Mouse (Mus musculus) ES-E14 (cell line): ENCODE measurements at regions not wholly inside any gene's neighbourhood (a gene's known extent, or its start where the extent isn't known, plus 50 kb on each side); places are given as distances from the start of the nearest gene placed in this dataset.

ENCODE experiments used
- DNase-seq: peaks from one replicate; pipeline ENCODE4 v3.0.0-alpha.2; 2013; ENCODE audit warnings: low read depth, low spot score
- H3K27ac ChIP-seq: 2 replicates; pipeline ENCODE4 v1.5.1; 2012; ENCODE audit warnings: low read depth, mild to moderate bottlenecking, low read length, moderate library complexity, mixed read lengths; ENCODE audit not compliant: poor library complexity, insufficient read depth, severe bottlenecking
- H3K36me3 ChIP-seq: 2 replicates; pipeline ENCODE4 v1.6.1; 2012; ENCODE audit warnings: mild to moderate bottlenecking, low read length, moderate library complexity, mixed read lengths; ENCODE audit not compliant: control insufficient read depth, poor library complexity, insufficient read depth, severe bottlenecking
- H3K4me1 ChIP-seq, 2 experiments: fragments of 150-350 bp in 1 of 2; sonication (generic) in 1 of 2; 2 replicates each; pipeline ENCODE4 v1.6.1; 2012; ENCODE audit warnings: low read length in 2 of 2, mild to moderate bottlenecking in 1 of 2, mixed read lengths in 1 of 2; ENCODE audit not compliant: control insufficient read depth in 2 of 2, insufficient read depth in 2 of 2, poor library complexity in 1 of 2
- H3K4me3 ChIP-seq, 2 experiments: fragments of 150-350 bp in 1 of 2; sonication (generic) in 1 of 2; 2 replicates each; pipeline ENCODE4 v1.5.1; 2012; ENCODE audit warnings: low read length in 2 of 2, low read depth in 1 of 2, mild to moderate bottlenecking in 1 of 2, mixed read lengths in 1 of 2; ENCODE audit not compliant: insufficient read depth in 1 of 2, poor library complexity in 1 of 2, severe bottlenecking in 1 of 2
- H3K9ac ChIP-seq: 2 replicates; pipeline ENCODE4 v1.6.1; 2012; ENCODE audit warnings: low read depth, mild to moderate bottlenecking, low read length, mixed read lengths; ENCODE audit not compliant: poor library complexity, insufficient read depth, severe bottlenecking
- H3K9me3 ChIP-seq: fragments of 150-350 bp; sonication (generic); 2 replicates; pipeline ENCODE4 v1.6.1; 2012; ENCODE audit warnings: low read depth, mild to moderate bottlenecking, low read length; ENCODE audit not compliant: control insufficient read depth, insufficient read depth
- CHD2 ChIP-seq: IDR thresholded peaks from 2 replicates; pipeline ENCODE4 v1.6.1; 2014; ENCODE audit warnings: mild to moderate bottlenecking, low read depth, low read length, inconsistent platforms
- HCFC1 ChIP-seq: IDR thresholded peaks from 2 replicates; pipeline ENCODE4 v1.6.1; 2012; ENCODE audit warnings: low read length, inconsistent platforms, borderline replicate concordance; ENCODE audit not compliant: insufficient read depth
- MAFK ChIP-seq: IDR thresholded peaks from 2 replicates; pipeline ENCODE4 v1.6.1; 2014; ENCODE audit warnings: mild to moderate bottlenecking, low read depth, low read length, inconsistent platforms; ENCODE audit not compliant: insufficient read depth
- ZC3H11A ChIP-seq: IDR thresholded peaks from 2 replicates; pipeline ENCODE4 v1.6.1; 2012; ENCODE audit warnings: low read depth, mild to moderate bottlenecking, inconsistent platforms, low read length, borderline replicate concordance
- ZNF384 ChIP-seq: IDR thresholded peaks from 2 replicates; pipeline ENCODE4 v1.6.1; 2012; ENCODE audit warnings: low read depth, low read length, inconsistent platforms
- in situ Hi-C, 2 experiments: fragments of 600-800 bp; cut with MboI; formaldehyde crosslinking; loops; one replicate each; pipeline ENCODE4 v1.15.1; 2025; ENCODE audit warnings: low sequenced_read_pairs in 2 of 2, inconsistent platforms in 1 of 2; ENCODE audit not compliant: unreplicated experiment in 2 of 2

DNA sequence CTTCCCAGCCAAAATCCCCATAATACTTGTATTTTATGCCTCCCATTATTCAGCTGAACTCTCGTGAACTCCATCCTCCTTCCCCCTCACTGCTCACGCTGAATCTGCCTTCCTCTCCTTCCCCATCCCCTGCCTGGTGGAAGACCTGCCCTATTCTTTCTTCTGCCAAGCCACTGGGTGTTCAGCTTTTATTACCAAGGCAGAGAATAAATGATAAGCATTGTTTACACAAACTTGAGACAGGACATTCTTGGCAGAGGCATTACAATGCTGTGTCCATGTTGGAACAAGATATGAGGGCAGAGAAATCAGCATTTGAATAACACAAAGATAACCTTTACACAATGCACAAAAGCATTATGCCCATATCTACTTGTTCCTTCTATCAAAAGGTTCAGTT, 80.2 kb downstream of the Dhrs2 start:
- H3K27ac ChIP-seq = no peak overlapping the region
- no peak for DNase-seq
- no peak overlapping the region for H3K4me3 ChIP-seq
- no peaks in the 10 kb centered on the region for H3K36me3 ChIP-seq
- no peak for TF ChIP-seq CHD2
- no peak for TF ChIP-seq ZNF384
- TF ChIP-seq MAFK = no peak
- TF ChIP-seq HCFC1 = no peak
- TF ChIP-seq ZC3H11A = no peak
- in situ Hi-C loops = no loop called here
- H3K9ac ChIP-seq = no peak overlapping the region
- no peaks in the 10 kb centered on the region for H3K9me3 ChIP-seq
- no peaks in the 10 kb centered on the region for H3K4me1 ChIP-seq

DNA sequence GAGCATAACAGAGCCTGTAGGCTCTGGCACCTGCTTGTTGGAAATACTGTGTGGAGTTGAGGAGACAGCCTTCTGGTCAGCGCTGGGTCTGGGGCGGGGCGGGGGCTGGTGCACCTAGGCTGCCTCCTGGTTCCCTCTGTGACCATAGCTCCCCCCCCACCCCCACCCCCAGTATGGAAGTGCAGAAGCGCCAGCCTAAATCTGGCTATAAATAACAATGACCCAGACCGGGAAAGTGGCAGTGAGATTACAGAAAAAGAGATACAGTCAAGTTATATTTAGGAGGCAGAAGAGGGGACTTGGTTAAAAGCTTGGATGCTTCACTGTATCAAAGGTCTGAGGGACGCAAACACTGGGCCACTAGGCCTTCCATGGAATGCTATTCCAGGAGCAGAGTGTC, 91.8 kb downstream of the Dhrs2 start:
- no peaks in the 10 kb centered on the region for H3K36me3 ChIP-seq
- in situ Hi-C loops = no loop called here
- H3K9me3 ChIP-seq = no peaks in the 10 kb centered on the region
- no peaks in the 10 kb centered on the region for H3K4me1 ChIP-seq
- H3K4me3 ChIP-seq = no peak overlapping the region
- TF ChIP-seq ZC3H11A = no peak
- TF ChIP-seq MAFK = no peak
- no peak for TF ChIP-seq HCFC1
- TF ChIP-seq ZNF384 = no peak
- TF ChIP-seq CHD2 = no peak
- DNase-seq = no peak
- H3K27ac ChIP-seq = no peak overlapping the region
- no peak overlapping the region for H3K9ac ChIP-seq

DNA sequence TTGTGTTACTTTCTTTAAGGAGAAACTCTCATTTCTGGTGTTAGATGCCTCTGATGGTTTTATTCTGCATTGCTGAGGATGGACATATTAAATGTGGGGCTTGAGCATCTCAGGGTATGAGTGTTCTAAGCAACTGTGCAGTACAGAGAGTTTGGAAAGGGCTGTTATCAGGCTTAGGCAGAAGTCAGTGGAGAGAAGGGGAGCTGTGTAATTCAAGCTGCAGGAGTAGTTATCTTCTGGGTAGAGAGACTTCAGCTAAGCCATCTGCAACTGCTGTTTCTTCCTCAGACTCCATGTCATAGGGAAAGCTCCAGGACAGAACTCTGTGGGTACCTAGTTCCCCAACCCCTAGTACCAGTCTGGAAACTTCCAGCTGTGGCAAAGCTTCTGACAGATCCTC, 102.1 kb downstream of the Dhrs2 start:
- H3K4me3 ChIP-seq = no peak overlapping the region
- DNase-seq = no peak
- in situ Hi-C loops = no loop called here
- H3K4me1 ChIP-seq = no peaks in the 10 kb centered on the region
- TF ChIP-seq MAFK (no peak), ZNF384 (no peak), HCFC1 (no peak), ZC3H11A (no peak), CHD2 (no peak)
- no peaks in the 10 kb centered on the region for H3K9me3 ChIP-seq
- H3K36me3 ChIP-seq = no peaks in the 10 kb centered on the region
- H3K9ac ChIP-seq = no peak overlapping the region
- no peak overlapping the region for H3K27ac ChIP-seq

DNA sequence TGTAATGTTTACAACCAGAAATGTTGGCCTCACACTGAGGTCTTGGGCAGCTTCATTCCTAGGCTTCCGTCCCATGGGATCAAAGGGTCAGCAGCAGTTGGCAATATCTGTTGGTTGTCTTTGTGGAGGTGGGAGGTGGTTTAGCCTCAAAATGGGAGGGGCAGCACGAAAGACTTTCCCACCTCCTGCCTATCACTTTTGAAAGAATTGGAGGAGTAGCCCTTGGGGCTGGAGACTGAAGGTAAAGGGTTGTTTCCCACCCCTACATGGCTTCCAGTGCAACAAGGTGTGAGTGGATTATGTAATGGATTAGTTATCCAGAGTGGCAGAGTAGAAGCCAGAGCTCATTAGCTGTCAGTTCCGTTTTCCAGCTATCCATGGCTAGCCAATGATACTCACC, 102.5 kb downstream of the Dhrs2 start:
- H3K36me3 ChIP-seq = no peaks in the 10 kb centered on the region
- in situ Hi-C loops = no loop called here
- no peak overlapping the region for H3K27ac ChIP-seq
- no peaks in the 10 kb centered on the region for H3K9me3 ChIP-seq
- H3K4me1 ChIP-seq = no peaks in the 10 kb centered on the region
- H3K4me3 ChIP-seq = no peak overlapping the region
- no peak for TF ChIP-seq ZNF384
- no peak for TF ChIP-seq ZC3H11A
- TF ChIP-seq MAFK = no peak
- no peak for TF ChIP-seq CHD2
- no peak for TF ChIP-seq HCFC1
- DNase-seq = no peak
- H3K9ac ChIP-seq = no peak overlapping the region

DNA sequence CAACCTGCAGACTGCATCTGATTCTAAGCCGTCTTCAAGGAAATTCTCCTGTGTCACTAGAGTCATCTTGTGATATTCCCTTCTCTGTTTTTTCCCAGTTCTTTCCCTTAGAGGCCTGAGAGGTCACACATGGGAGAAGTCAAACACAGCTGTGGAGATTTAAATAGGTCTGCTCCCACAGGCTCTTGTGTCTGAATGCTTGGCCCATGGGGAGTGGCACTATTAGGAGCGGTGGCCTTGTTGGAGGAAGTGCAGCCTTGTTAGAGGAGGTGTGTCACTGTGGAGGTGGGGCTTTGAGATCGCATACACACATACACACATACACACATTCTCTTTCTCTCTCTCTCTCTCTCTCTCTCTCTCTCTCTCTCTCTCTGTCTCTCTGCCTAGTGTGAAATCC, 112.0 kb downstream of the Dhrs2 start:
- no peak for TF ChIP-seq MAFK
- in situ Hi-C loops = no loop called here

More for the DNA sequence above, 112.0 kb downstream of the Dhrs2 start:
- DNase-seq = no peak
- Histone ChIP-seq H3K4me1 (no peaks in the 10 kb centered on the region), H3K9me3 (no peaks in the 10 kb centered on the region), H3K27ac (no peak overlapping the region), H3K36me3 (no peaks in the 10 kb centered on the region), H3K4me3 (no peak overlapping the region), H3K9ac (no peak overlapping the region)
